Mouse (Mus musculus) activated CD4-positive, CD25-positive, alpha-beta regulatory T cell, adult 9 weeks (primary cell): ENCODE data around the gene Lif. TPM values are rescaled to one million over a fixed set of nuclear protein-coding genes. Genes with fewer than 3 reads are reported as not detected.

Experiments used
- polyA plus RNA-seq: library from polyadenylated mRNA; unstranded; fragments of 100-300 nt; shearing (Covaris generic); gene quantifications from one replicate; pipeline ENCODE4 v1.2.1, GENCODE M21; 2017

Gene Lif
- 4.2 TPM for polyA plus RNA-seq

DNA sequence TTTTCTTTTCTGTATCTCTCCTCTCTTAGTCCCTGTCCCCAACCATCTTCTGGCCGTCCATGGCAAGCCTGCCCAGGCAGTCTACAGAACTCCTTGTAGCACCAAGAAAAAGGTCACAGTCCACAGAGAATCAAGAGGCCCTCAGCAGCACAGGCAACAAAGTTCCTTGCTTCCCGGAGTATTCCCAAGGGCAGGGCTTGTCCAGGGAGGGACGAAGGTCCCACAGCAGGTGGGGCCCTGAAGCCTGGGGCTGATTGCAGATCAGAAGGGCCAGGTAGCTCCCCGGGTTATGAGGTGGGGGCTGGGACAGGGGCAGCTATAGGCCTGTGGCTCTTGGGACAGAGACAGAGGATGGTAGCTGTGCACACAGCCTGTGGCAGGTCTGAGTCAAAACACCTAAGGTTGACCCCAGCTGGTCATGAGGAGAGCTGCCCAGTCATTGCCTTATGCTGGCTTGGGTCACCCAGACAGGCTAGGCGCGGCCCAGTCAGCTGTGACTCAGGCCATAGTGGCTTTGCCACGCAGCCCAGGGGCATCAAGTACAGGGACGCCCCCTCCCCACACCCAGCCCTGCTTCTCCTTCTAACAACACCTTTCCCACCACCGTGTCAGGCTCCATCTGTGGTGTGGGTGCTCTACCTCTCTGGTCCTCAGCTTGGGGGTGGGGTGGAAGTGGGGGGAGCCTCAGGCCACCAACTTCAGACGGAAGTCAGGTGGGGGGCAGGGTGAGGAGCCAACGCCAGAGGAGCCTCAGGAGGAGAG, at the start of gene Lif:
TSS of gene Lif (plus strand) at position 712 of the 762 bp plus-strand sequence.

DNA sequence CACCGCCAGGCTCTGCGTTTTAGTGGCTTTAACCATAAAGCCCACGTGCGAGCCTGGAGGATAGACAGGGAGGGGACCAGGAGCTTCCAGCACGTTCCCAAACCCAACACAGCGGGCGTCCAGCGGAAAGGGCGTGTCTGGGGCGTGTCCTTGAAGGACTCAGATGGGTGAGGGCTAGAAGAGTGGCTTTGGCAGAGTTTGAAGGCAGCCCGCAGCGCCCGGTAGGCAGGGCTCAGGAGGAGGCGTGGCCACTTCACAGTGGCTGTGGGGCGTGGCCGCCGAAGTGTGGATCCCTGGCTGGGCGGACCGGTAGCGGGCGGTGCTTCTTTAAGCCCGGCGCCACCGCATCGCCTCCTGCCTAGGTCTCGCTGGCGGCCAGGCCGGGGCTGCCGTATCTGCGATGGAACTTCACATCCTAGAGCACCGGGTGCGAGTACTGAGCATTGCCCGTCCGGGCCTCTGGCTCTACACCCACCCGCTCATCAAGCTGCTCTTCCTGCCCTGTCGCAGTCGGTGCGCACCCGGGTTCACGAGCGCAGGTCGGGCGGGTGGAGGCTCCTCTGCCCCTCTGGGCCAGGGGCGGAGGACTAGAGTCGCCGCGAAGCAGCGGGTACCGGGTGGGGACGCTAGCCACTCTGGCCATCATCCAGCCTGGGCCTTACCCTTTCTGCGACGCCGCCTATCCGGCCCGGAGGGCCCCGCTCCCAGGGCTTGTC, 39.3 kb upstream of the Lif start, which contains the start of gene Castor1:
TSS of gene Castor1 (plus strand) at position 312 of the 716 bp plus-strand sequence.

DNA sequence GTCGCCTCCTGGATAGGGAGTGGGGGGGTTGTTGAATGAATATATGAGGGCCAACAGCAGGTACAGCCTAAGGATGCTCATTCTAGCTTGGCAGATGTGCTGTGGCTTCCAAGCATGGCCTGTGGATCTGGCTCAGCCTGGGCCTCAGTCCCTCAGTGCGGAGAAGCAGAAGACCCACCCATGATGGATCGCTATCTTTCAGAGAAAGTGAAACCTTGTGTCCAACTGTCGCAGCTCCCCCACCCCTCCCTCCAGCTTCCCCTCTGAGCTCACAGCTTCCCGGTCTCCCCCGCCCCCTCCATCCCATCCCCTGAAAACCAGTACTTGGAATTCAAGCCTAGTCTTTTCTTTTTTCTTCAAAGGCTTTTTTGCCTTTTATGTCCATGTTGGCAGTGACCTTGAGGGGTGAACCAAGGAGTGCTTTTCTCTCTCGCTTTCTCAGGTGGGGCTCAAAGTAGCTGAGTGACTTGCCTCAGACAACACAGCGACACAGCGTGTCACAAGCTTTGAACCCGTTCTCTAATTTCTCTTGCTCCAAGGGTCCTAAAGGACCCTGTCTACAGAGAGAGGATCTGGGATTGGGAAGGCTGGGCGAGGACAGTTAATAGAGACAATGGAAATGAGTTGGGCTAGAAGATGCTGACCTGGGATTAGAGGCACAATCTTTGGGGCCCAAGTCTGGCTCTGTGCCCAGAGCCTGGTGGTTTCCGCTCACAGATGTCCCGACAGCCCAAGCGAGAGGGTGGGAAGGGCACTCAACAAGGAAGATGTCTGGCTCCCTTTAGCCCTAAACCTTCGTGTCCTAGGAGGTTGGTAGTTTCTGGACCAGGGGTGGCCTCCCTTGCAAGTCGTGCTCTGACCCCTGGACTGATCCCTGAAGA, 21.5 kb upstream of the Lif start, which contains the start of gene Osm:
TSS of gene Osm (plus strand) at position 756 of the 881 bp plus-strand sequence.

Other genes starting within 250 kb of the Lif start
- gene Sec14l4, start 226.1 kb upstream of the Lif start, polyA plus RNA-seq: not detected
- gene Sec14l3, start 192.7 kb upstream of the Lif start, polyA plus RNA-seq: not detected
- gene Mtfp1, start 162.1 kb upstream of the Lif start, polyA plus RNA-seq: 3.2 TPM
- 1.5 TPM for gene Sec14l2, start 134.1 kb upstream of the Lif start, polyA plus RNA-seq
- gene Rnf215, start 122.4 kb upstream of the Lif start, polyA plus RNA-seq: 17.0 TPM
- gene Ccdc157, start 97.3 kb upstream of the Lif start, polyA plus RNA-seq: 7.1 TPM
- gene Sf3a1, start 97.2 kb upstream of the Lif start, polyA plus RNA-seq: 102 TPM
- 40.4 TPM for gene Tbc1d10a, start 70.8 kb upstream of the Lif start, polyA plus RNA-seq
- 45.9 TPM for gene Castor1, start 39.3 kb upstream of the Lif start, polyA plus RNA-seq
- 30.1 TPM for gene Osm, start 21.1 kb upstream of the Lif start, polyA plus RNA-seq
- 0.99 TPM for gene Hormad2, start 183.5 kb downstream of the Lif start, polyA plus RNA-seq